In the genomic region with DNA sequence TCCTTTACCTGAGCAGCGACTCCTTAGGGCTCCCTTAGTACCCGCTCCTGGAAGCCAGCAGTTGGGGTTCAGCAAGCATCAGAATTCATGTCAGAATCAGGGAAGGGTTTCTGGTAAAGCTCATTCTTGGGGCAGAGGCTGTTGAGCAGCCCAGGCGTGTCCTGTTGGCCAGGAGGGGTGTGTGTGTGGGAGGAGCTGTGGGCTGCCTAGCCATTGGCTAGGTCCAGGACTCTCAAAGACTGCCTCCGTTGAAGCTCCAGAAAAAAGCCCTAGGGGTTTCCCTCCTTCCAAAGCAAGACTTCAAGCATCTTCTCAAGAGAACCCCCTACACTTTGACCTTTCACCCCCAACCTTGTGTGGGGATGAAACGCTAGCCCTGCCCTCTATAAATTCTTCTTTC, we compare ENCODE assay signal across 14 mouse cellular contexts. TPM values are rescaled to one million over a fixed set of nuclear protein-coding genes. Genes with fewer than 3 reads are reported as not detected.
DNase-seq lines count a peak whose midpoint lies in the region; ATAC-seq and TF ChIP-seq lines count a peak whose summit lies in the region.
"Had no signal": no experiment of that assay in that cellular context is flagged by ENCODE, and none has a peak within 500 bp of the region (broad histone marks: within the 10 kb centered on the region; RNA-seq: fewer than 3 reads in every experiment).

Gene Gjb5, minus strand, starts transcription at position 164 of the 400 bp plus-strand sequence.

- no peaks in the 10 kb centered on the region for H3K9me3 ChIP-seq in kidney, embryonic 14.5 days (ENCODE audit: control insufficient read depth, low read length)
- no peaks in the 10 kb centered on the region for H3K9me3 ChIP-seq in ES-Bruce4 (replicated peaks; ENCODE audit: control insufficient read depth, insufficient read depth, low read length, poor library complexity, severe bottlenecking)
- H3K9me3 ChIP-seq: midbrain, embryonic 13.5 days had no signal

- H3K4me1 ChIP-seq in kidney, embryonic 14.5 days (ENCODE audit: control insufficient read depth, insufficient read depth, low read length) = peaks cover 15% of the 10 kb centered on the region
- H3K4me1 ChIP-seq in ES-Bruce4 (ENCODE audit: control insufficient read depth, insufficient read depth, low read length) = peaks cover 18% of the 10 kb centered on the region

- H3K36me3 ChIP-seq in kidney, embryonic 14.5 days (ENCODE audit: control insufficient read depth, insufficient read depth, low read length) = no peaks in the 10 kb centered on the region
- H3K36me3 ChIP-seq in ES-Bruce4 (ENCODE audit: control insufficient read depth, insufficient read depth, low read length, poor library complexity, severe bottlenecking) = peaks cover 9% of the 10 kb centered on the region; the same call in 1 of the 2 replicates
- H3K36me3 ChIP-seq: midbrain, embryonic 13.5 days had no signal

- no peak for TF ChIP-seq EP300 in ES-Bruce4 (IDR thresholded peaks at IDR 0.05; ENCODE audit: insufficient read depth, low read depth, low read length)

- no peak for TF ChIP-seq POLR2A in ES-Bruce4 (IDR thresholded peaks at IDR 0.05; ENCODE audit: insufficient read depth, low read length)

- H3K27ac ChIP-seq in kidney, embryonic 14.5 days (ENCODE audit: low read depth, low read length) = no peak within 1 kb of the TSS
- peak within 1 kb of the TSS; percentile 60 for H3K27ac ChIP-seq in ES-Bruce4 (ENCODE audit: insufficient read depth, low read length)
- H3K27ac ChIP-seq: gastrocnemius, adult 2 months; midbrain, embryonic 13.5 days had no signal

- no peak for TF ChIP-seq CTCF in ES-Bruce4 (IDR thresholded peaks at IDR 0.05; ENCODE audit: low read depth, low read length)

- WGBS in kidney, embryonic 14.5 days = 16% methylated on average over 5 of the region's 5 CpGs

- H3K4me2 ChIP-seq in kidney, embryonic 14.5 days (replicated peaks; ENCODE audit: low read depth, low read length) = peak within 1 kb of the TSS; percentile 23; the same call in 1 of the 2 replicates
- H3K4me2 ChIP-seq: liver, embryonic 11.5 days; midbrain, embryonic 13.5 days had no signal

- intact Hi-C loops in left cerebral cortex, postnatal 36 days (cut with DNase I) = no loop called here

- DNase-seq in kidney, adult 18-20 months = no peak
- DNase-seq in embryo, embryonic 9.5 days (ENCODE audit: extremely low spot score) = peak; percentile 29
- peak; percentile 21 for DNase-seq in lung, postnatal 10 days
- no peak for DNase-seq in adrenal gland, adult 2 months
- DNase-seq in left cerebral cortex, postnatal 36 days (ENCODE audit: low spot score in 2 of 2) = no peak
- no peak for DNase-seq in cerebellum, postnatal 4 days (ENCODE audit: low spot score in 2 of 2)
- DNase-seq: cerebellum, adult 8-10 months; layer of hippocampus, postnatal 36 days had no signal

- ATAC-seq in kidney, embryonic 14.5 days (ENCODE audit: low FRiP score, low TSS enrichment) = peak; percentile 85
- ATAC-seq: hindbrain, embryonic 16.5 days; midbrain, embryonic 13.5 days had no signal

- H3K27me3 ChIP-seq in kidney, embryonic 14.5 days (ENCODE audit: control insufficient read depth, insufficient read depth, low read length) = no peaks in the 10 kb centered on the region
- H3K27me3 ChIP-seq in ES-Bruce4 (ENCODE audit: control insufficient read depth, insufficient read depth, low read length, poor library complexity, severe bottlenecking) = no peaks in the 10 kb centered on the region

- peak within 1 kb of the TSS; percentile 1; the same call in 1 of the 2 replicates for H3K4me3 ChIP-seq in kidney, embryonic 14.5 days (ENCODE audit: low read length)
- peak within 1 kb of the TSS; percentile 60 for H3K4me3 ChIP-seq in ES-Bruce4 (ENCODE audit: low read depth, low read length)
- H3K4me3 ChIP-seq: gastrocnemius, adult 2 months; midbrain, embryonic 13.5 days had no signal

- H3K9ac ChIP-seq in kidney, embryonic 14.5 days (ENCODE audit: low read depth, low read length) = no peak within 1 kb of the TSS
- H3K9ac ChIP-seq in ES-Bruce4 (ENCODE audit: low read depth, poor library complexity, severe bottlenecking) = peak within 1 kb of the TSS; percentile 29; the same call in 1 of the 2 replicates
- H3K9ac ChIP-seq: midbrain, embryonic 13.5 days had no signal

RNA-seq across cellular contexts. Expression of gene Gjb5, which starts in this region (rescaled TPM):
- 2.7 and 2.8 TPM in 2 replicates for polyA plus RNA-seq in kidney, embryonic 14.5 days (2014; fragmentation: Nextera tagmentation; extraction: Ambion mirVana)
- 15.9 and 16.5 TPM in 2 replicates for polyA plus RNA-seq in ES-Bruce4 (2011; ENCODE audit: insufficient read depth, insufficient read length, low read depth, missing spikeins)
- total RNA-seq in adrenal gland, adult 2 months (2021) = under 1 TPM; 0.17 to 0.73 TPM
- 0.27 and 0.34 TPM in 2 replicates for polyA plus RNA-seq in adrenal gland, adult 2 months (2012; rRNA removed)
- total RNA-seq in left cerebral cortex, postnatal 36 days (2021) = not detected
- total RNA-seq: gastrocnemius, adult 2 months; layer of hippocampus, postnatal 36 days had no signal

Comparison
In these comparisons a context has a peak if more than half of its experiments do, and no peak if none do; other contexts are left out.
1. DNase-seq: peak in embryo, embryonic 9.5 days (single experiment) and lung, postnatal 10 days (single experiment); none in kidney, adult 18-20 months (single experiment), adrenal gland, adult 2 months (single experiment), left cerebral cortex, postnatal 36 days (0 of 2) and cerebellum, postnatal 4 days (0 of 2).